Mouse (Mus musculus) G1E (cell line): ENCODE measurements around the gene Magi2.

Experiments
- CTCF ChIP-seq: IDR thresholded peaks from 2 replicates; pipeline ENCODE4 v1.5.1; 2012; ENCODE audit warnings: low read depth, low read length, inconsistent platforms, mixed read lengths
- GATA1 ChIP-seq: IDR thresholded peaks from 2 replicates; pipeline ENCODE4 v1.6.1; 2012; ENCODE audit warnings: borderline replicate concordance, low read length, inconsistent platforms, mixed read lengths

DNA sequence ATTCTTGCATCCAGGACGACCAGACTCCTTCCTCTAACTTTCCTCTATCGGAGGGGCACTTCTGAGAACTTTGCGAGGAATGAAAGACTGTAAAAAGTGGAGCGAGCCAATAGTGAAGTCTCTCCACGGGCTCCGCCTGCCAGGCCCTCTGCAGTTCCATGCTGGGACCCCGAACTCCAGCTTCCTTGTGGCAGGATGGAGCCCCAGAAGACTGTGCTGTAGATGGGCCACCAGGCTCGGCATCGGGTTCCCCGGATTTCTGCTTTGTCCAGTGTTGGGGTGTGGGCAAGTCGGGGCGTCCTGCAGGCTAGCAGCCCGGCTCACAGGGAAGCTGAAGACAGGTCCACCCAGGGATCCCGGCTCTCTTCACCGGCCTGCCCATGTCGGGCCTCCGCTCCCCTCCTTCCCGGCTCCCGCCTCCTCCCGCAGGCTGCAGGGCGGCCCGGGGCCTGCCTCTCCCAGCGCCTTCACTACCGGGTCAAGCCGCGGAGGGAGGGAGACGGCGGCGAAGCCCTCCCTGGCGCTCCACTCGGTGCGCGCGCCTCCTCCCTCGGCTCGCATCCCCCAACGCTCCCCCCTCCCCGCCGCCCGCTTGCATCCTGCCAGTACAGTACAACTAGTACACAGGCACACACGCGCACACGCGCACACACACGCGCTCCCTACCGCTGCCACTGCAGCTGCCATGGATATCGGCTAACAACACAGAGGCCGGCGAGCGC, 531 bp upstream of the Magi2 start:
- TF ChIP-seq CTCF (no peak), GATA1 (no peak)
